22 mouse cellular contexts compared by ENCODE assay signal in genomic region chr6:55812353-55812752, GRCm38 (mm10). TPM values are rescaled to one million over a fixed set of nuclear protein-coding genes. Genes with fewer than 3 reads are reported as not detected.
DNase-seq lines count a peak whose midpoint lies in the region; ATAC-seq and TF ChIP-seq lines count a peak whose summit lies in the region.
"Had no signal": no experiment of that assay in that cellular context is flagged by ENCODE, and none has a peak within 500 bp of the region (broad histone marks: within the 10 kb centered on the region; RNA-seq: fewer than 3 reads in every experiment).

No protein-coding gene starts in this region.

- no peaks in the 10 kb centered on the region for H3K36me3 ChIP-seq in kidney, postnatal 0 days (ENCODE audit: insufficient read depth, low read length)
- no peaks in the 10 kb centered on the region for H3K36me3 ChIP-seq in midbrain, postnatal 0 days (ENCODE audit: insufficient read depth, low read length)
- no peaks in the 10 kb centered on the region for H3K36me3 ChIP-seq in midbrain, embryonic 14.5 days (ENCODE audit: control insufficient read depth, insufficient read depth, low read length)
- H3K36me3 ChIP-seq: embryonic facial prominence, embryonic 10.5 days; hindbrain, embryonic 13.5 days; intestine, embryonic 15.5 days; limb, embryonic 12.5 days; midbrain, embryonic 15.5 days had no signal

- no peak for ATAC-seq in kidney, postnatal 0 days (replicated peaks; ENCODE audit: low FRiP score, low read depth)
- ATAC-seq in midbrain, postnatal 0 days (ENCODE audit: low FRiP score) = no peak
- no peak; the same call in 1 of the 2 replicates for ATAC-seq in midbrain, embryonic 14.5 days (ENCODE audit: low FRiP score, low TSS enrichment)
- ATAC-seq: forebrain, embryonic 13.5 days; intestine, embryonic 15.5 days; midbrain, embryonic 15.5 days had no signal

- H3K4me3 ChIP-seq in kidney, postnatal 0 days (replicated peaks; ENCODE audit: low read depth, low read length) = no peak overlapping the region
- H3K4me3 ChIP-seq in midbrain, postnatal 0 days (ENCODE audit: low read depth, low read length) = no peak overlapping the region
- H3K4me3 ChIP-seq in midbrain, embryonic 14.5 days (replicated peaks; ENCODE audit: low read depth, low read length) = no peak overlapping the region
- H3K4me3 ChIP-seq: embryonic facial prominence, embryonic 10.5 days; forebrain, embryonic 13.5 days; hindbrain, embryonic 13.5 days; intestine, embryonic 15.5 days; limb, embryonic 12.5 days; midbrain, embryonic 15.5 days had no signal

- H3K4me1 ChIP-seq in kidney, postnatal 0 days (replicated peaks; ENCODE audit: insufficient read depth, low read length) = no peaks in the 10 kb centered on the region
- no peaks in the 10 kb centered on the region for H3K4me1 ChIP-seq in midbrain, postnatal 0 days (ENCODE audit: insufficient read depth, low read length)
- H3K4me1 ChIP-seq in midbrain, embryonic 14.5 days (ENCODE audit: control insufficient read depth, insufficient read depth, low read length) = no peaks in the 10 kb centered on the region
- H3K4me1 ChIP-seq: embryonic facial prominence, embryonic 10.5 days; forebrain, embryonic 13.5 days; hindbrain, embryonic 13.5 days; intestine, embryonic 15.5 days; limb, embryonic 12.5 days; midbrain, embryonic 15.5 days had no signal

- H3K27me3 ChIP-seq in kidney, postnatal 0 days (ENCODE audit: insufficient read depth, low read length) = no peaks in the 10 kb centered on the region
- no peaks in the 10 kb centered on the region for H3K27me3 ChIP-seq in midbrain, postnatal 0 days (ENCODE audit: insufficient read depth, low read length)
- H3K27me3 ChIP-seq in midbrain, embryonic 14.5 days (ENCODE audit: control insufficient read depth, insufficient read depth, low read length) = no peaks in the 10 kb centered on the region
- H3K27me3 ChIP-seq: forebrain, embryonic 13.5 days; intestine, embryonic 15.5 days; limb, embryonic 12.5 days; midbrain, embryonic 15.5 days had no signal

- DNase-seq in cerebellum, postnatal 10 days = peak; percentile 26 to 27
- DNase-seq in cerebellum, adult 9-10 months = no peak
- no peak for DNase-seq in kidney, postnatal 0 days (ENCODE audit: low spot score)
- DNase-seq in kidney, postnatal 4 days = no peak
- DNase-seq in midbrain, postnatal 0 days (ENCODE audit: low spot score) = no peak
- no peak for DNase-seq in midbrain, embryonic 14.5 days
- DNase-seq in urinary bladder, postnatal 14 days (ENCODE audit: low spot score) = no peak
- no peak for DNase-seq in ovary, postnatal 14 days (ENCODE audit: low spot score)
- DNase-seq: cerebellum, postnatal 25 days; right cerebral cortex, postnatal 14 days had no signal

- H3K9me3 ChIP-seq in kidney, postnatal 0 days (replicated peaks; ENCODE audit: low read length) = no peaks in the 10 kb centered on the region
- no peaks in the 10 kb centered on the region for H3K9me3 ChIP-seq in midbrain, postnatal 0 days (ENCODE audit: low read length)
- H3K9me3 ChIP-seq in midbrain, embryonic 14.5 days (ENCODE audit: control insufficient read depth, low read length) = no peaks in the 10 kb centered on the region
- H3K9me3 ChIP-seq: embryonic facial prominence, embryonic 10.5 days; forebrain, embryonic 13.5 days; hindbrain, embryonic 13.5 days; intestine, embryonic 15.5 days; limb, embryonic 12.5 days; midbrain, embryonic 15.5 days had no signal

- no peak overlapping the region for H3K9ac ChIP-seq in kidney, postnatal 0 days (ENCODE audit: low read depth, low read length)
- no peak overlapping the region for H3K9ac ChIP-seq in midbrain, postnatal 0 days (replicated peaks; ENCODE audit: low read length, poor library complexity, severe bottlenecking)
- no peak overlapping the region for H3K9ac ChIP-seq in midbrain, embryonic 14.5 days (replicated peaks; ENCODE audit: low read length)
- H3K9ac ChIP-seq: forebrain, embryonic 13.5 days; hindbrain, embryonic 13.5 days; intestine, embryonic 15.5 days; limb, embryonic 12.5 days; midbrain, embryonic 15.5 days had no signal

- WGBS in kidney, postnatal 0 days = 75% methylated on average over 1 of the region's 1 CpGs
- 69% methylated on average over 1 of the region's 1 CpGs for WGBS in midbrain, postnatal 0 days
- 63% methylated on average over 1 of the region's 1 CpGs for WGBS in midbrain, embryonic 14.5 days

- H3K4me2 ChIP-seq in kidney, postnatal 0 days (ENCODE audit: low read length) = no peak overlapping the region
- H3K4me2 ChIP-seq in midbrain, postnatal 0 days (ENCODE audit: low read depth, low read length, poor library complexity, severe bottlenecking) = no peak overlapping the region
- H3K4me2 ChIP-seq in midbrain, embryonic 14.5 days (ENCODE audit: low read length) = no peak overlapping the region
- H3K4me2 ChIP-seq: forebrain, embryonic 13.5 days; hindbrain, embryonic 13.5 days; intestine, embryonic 15.5 days; limb, embryonic 12.5 days; midbrain, embryonic 15.5 days had no signal

- peak; percentile 39; the same call in 1 of the 2 replicates for TF ChIP-seq CTCF in kidney, postnatal 0 days (IDR thresholded peaks at IDR 0.05; ENCODE audit: low read depth)
- peak; percentile 41 for TF ChIP-seq CTCF in midbrain, postnatal 0 days (IDR thresholded peaks at IDR 0.05)

- H3K27ac ChIP-seq in kidney, postnatal 0 days = no peak overlapping the region
- H3K27ac ChIP-seq in midbrain, postnatal 0 days (ENCODE audit: low read depth, low read length) = no peak overlapping the region
- no peak overlapping the region for H3K27ac ChIP-seq in midbrain, embryonic 14.5 days (replicated peaks; ENCODE audit: low read depth, low read length)
- H3K27ac ChIP-seq: embryonic facial prominence, embryonic 10.5 days; forebrain, embryonic 13.5 days; hindbrain, embryonic 13.5 days; intestine, embryonic 15.5 days; limb, embryonic 12.5 days; macrophage; midbrain, embryonic 15.5 days had no signal

RNA-seq across cellular contexts. Expression of gene Itprid1, which starts 24.3 kb away (rescaled TPM):
- 0.09 and 0.17 TPM in 2 replicates for polyA plus RNA-seq in kidney, postnatal 0 days (2015; fragmentation: Nextera tagmentation; extraction: Ambion mirVana)
- total RNA-seq in midbrain, postnatal 0 days (2014; rRNA removed) = 0.05 TPM in 1 of 2 replicates, not detected in the other
- 0.06 TPM in 1 of 2 replicates, not detected in the other for polyA plus RNA-seq in midbrain, postnatal 0 days (2015; fragmentation: Nextera tagmentation; extraction: Ambion mirVana)
- not detected in 2 replicates for polyA plus RNA-seq in midbrain, embryonic 14.5 days (2014; fragmentation: Nextera tagmentation; extraction: Ambion mirVana)
- total RNA-seq: adrenal gland, adult 18-20 months; granulocyte monocyte progenitor cell, adult 5-6 weeks had no signal
- polyA plus RNA-seq: embryonic facial prominence, embryonic 10.5 days; intestine, embryonic 15.5 days; limb, embryonic 12.5 days; liver, embryonic 16.5 days; macrophage; midbrain, embryonic 15.5 days; neural tube, embryonic 11.5 days; spleen, adult 2 months had no signal

Comparison
In these comparisons a context has a peak if more than half of its experiments do, and no peak if none do; other contexts are left out.
1. DNase-seq: peak in cerebellum, postnatal 10 days (2 of 2); none in cerebellum, adult 9-10 months (single experiment), kidney, postnatal 0 days (single experiment), kidney, postnatal 4 days (0 of 2), midbrain, postnatal 0 days (single experiment), midbrain, embryonic 14.5 days (single experiment), urinary bladder, postnatal 14 days (single experiment) and ovary, postnatal 14 days (single experiment).